Mouse (Mus musculus): Measurements from ENCODE around the gene Prdx5.

The Prdx5 gene

DNA sequence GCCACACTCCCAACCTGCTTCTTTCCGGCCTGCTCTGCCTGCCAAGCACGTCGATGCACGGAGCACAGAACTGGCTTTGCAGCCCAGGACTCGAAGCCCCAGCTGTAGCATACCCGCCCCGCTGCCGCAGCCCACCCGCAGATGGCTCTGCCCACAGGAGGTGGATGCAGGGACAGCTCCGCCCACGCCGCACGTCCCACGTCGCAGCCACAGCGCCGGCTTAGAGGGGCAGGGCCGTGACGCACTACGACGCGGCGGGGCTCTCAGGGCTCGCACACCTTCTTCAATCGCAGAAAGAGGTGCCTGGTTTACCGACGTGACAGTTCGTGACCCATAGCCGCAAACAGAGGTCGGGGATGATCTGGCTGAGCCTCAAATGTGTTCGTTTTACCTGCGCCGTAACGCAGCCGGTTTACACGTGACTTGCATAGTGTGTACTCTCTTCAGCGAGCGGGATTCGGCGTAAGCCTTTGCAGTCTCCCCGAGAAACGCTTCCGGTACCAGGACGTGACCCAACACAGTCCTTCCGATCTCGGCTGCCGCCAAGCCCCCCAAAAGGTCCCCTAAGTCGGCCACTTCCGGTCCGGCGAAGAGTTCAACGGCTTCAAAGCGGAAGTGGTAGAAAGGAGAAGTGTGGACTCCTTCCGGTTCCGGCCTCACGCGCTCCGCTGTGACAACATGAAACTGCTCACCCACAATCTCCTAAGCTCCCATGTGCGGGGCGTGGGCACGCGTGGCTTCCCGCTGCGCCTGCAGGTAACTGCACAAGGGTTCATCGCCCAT, at the start of gene Prdx5, which contains the start of gene Trmt112:
Prdx5 (minus strand) TSS at position 600 of the 783 bp plus-strand sequence.
Trmt112 (plus strand) TSS at position 192 of the 783 bp plus-strand sequence.
- DNase-seq (ENCODE audit: low read depth) = peak; percentile 81

DNA sequence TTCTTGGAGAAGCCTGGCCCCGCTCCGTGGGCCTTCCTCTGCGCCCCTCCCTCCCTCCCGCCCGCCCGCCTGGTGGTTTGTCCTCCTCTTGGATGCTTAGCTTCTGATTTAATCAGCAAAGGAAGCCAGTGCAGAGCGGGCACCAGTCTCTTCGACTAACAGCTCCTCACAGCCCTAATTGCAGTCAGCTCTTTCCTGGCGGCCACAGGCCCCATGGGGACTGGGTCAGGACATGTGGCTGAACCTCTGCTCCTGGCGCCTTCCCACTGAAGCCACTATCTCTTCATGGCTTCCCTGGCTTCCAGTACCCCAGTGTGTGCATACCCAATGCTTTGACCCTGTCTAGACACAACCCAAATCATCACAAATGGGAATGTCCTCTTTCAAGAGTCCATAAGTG, 46.6 kb upstream of the Prdx5 start:
- no peak for DNase-seq (ENCODE audit: low read depth)

DNA sequence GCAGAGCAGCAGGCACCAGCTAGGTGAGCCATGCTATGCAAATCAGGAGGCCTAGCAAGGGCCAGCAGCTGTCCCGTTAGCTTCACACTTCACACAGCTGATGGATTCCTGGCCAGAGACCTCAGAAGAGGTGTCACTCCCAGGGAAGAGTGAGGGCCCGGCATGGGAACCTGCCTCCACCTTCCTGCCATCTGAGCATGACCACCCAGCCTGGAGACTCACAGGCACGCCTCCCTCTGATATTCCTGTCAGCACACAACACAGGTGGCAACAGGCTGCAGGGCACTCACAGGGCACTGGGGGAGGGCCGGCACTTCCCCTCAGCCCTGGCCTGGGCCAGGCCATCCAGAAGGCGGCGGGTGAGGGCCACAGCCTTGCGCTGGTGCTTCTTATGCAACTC, 45.5 kb upstream of the Prdx5 start:
- no peak for DNase-seq (ENCODE audit: low read depth)

DNA sequence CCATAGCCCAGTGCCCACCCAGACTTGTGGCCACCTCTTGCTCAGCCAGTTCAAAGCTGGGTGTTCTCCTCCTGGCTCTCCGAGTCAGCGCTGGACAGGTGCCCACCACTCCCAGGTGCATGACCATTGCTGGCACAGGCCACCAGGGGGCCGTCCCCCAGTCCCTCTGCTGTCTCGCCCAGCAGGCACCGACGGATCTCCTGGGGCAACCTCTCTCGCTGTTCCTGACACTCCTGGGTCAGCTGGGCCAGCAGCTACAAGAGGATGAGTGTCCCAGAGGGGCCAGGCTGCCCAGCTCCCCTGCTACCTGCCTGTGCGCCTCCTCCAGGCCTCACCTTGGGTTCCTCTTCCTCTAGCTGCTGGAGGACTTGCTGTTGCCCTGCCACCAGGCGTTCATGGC, 44.1 kb upstream of the Prdx5 start:
- no peak for DNase-seq (ENCODE audit: low read depth)

DNA sequence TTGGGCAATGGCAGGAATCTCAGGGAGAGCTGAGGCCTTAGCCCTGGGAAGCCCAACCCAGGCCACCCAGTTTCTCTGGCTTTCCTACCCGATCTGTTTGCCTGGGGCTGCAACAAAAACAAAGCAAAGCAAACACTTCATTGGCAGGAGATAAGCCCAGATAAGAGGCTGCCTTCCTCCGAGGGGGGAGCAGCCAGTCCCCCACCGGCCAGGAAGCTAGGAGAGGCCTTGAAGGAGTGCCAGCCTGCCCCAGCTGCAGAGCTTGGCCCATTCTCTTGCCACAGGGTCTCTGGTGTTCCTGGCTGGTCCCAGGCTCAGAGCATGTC, 42.8 kb upstream of the Prdx5 start:
- DNase-seq (ENCODE audit: low read depth) = no peak

GRCm38 (mm10) chr19:6951994-6952711, 42.2 kb upstream of the Prdx5 start:
- DNase-seq (ENCODE audit: low read depth) = peak; percentile 78

DNA sequence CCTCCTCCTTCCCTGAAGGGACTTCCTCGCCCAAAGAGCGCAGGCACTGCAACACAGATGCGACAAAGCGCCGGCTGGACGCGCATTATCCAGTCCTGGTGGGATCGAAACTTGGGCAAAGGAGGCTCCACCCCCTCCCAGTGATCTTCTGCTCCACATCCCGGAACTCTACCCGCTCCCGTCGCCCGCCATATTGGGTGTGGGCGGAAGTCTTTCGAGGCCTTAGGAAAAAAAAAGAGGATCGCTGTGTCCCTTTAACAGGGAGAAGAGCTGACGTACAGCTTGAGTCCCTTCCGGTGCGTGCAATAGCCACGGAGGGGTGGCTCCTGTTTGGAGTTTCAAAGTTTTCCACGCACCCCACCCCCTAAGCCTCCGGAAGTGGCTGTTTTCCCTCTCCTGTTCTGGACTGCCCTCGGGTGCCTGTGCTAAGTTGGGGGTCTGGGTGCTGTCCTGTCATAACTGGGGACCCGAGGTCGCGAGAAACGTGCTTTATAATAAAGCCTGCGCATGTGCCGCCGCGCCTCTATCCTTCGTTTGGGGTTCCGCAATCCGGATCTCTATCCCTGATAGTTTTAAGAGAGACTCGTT, 41.6 kb upstream of the Prdx5 start:
- peak; percentile 83 for DNase-seq (ENCODE audit: low read depth)

DNA sequence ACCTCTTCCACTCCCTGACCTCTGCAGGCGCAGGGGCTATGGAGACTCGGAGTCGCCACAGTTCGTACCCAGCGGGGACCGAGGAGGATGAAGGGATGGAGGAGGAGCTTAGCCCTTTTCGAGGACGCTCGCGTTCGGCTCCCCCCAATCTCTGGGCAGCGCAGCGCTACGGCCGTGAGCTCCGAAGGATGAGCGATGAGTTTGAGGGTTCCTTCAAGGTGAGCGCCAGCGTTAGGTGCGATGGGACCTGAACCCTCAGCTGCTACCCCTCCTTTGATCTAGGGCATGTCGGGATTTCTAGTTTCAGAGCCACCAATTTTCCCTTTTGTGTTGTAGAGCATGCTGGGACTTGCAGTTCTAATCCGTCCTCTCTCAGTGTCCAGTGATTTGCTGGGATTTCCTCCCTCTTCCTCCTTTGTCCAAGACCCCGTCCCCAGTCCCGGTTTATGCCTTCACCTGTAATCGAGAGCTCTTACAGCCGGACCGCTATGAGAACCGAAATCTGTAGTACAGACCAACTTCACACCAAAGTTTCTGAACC, 40.8 kb upstream of the Prdx5 start:
- no peak for DNase-seq (ENCODE audit: low read depth)

DNA sequence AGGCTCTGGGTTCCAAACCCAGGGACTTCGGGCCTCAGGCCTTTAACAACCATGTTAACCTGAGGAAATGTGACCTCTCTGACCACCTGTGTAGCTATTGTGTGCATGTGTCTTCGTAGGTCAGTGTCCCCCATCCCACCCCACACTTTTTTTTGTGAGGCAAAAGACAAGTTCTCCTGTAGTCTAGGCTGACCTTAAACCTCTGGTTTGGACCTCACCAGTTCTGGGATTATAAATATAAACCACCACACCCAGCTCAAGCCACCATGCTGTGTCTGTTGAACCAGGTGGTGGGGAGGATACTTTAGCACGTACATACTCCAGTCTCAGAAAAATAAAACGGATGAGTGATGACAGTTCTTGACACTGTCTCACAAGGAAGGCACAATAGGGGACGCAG, 40.0 kb upstream of the Prdx5 start:
- no peak for DNase-seq (ENCODE audit: low read depth)

DNA sequence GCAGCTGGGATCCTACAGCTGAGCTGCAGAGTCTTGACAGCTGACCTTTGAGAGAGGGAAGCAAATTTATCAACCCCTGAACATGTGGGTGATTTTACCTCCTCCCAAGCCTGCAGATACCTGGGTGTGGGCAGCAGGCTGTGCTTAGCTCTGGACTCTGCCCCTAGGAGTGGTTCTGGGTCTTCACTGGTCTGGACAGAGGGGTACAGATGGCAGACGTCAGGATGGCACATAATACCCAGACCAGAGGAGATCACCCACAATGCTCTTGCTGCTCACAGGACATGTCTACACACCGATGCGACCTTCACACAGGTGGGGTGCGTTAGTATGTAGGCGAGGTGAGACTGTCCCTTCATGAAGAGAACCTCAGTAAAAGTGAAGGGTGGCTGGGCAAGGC, 39.6 kb upstream of the Prdx5 start:
- no peak for DNase-seq (ENCODE audit: low read depth)

GRCm38 (mm10) chr19:6948186-6948585, 38.3 kb upstream of the Prdx5 start:
- no peak for DNase-seq (ENCODE audit: low read depth)

- no peak for DNase-seq (ENCODE audit: low read depth)
These were observed 37.8 kb upstream of the Prdx5 start for GRCm38 (mm10) chr19:6947742-6948141.

- DNase-seq (ENCODE audit: low read depth) = no peak
These were observed 33.8 kb upstream of the Prdx5 start for GRCm38 (mm10) chr19:6943709-6944108.

GRCm38 (mm10) chr19:6942764-6943163, 32.9 kb upstream of the Prdx5 start:
- no peak for DNase-seq (ENCODE audit: low read depth)

- DNase-seq (ENCODE audit: low read depth) = peak; percentile 82
These were observed 32.4 kb upstream of the Prdx5 start, which contains the start of gene Gpr137 for GRCm38 (mm10) chr19:6942249-6942691. Gene Gpr137, minus strand, starts transcription at chr19:6942480.

DNA sequence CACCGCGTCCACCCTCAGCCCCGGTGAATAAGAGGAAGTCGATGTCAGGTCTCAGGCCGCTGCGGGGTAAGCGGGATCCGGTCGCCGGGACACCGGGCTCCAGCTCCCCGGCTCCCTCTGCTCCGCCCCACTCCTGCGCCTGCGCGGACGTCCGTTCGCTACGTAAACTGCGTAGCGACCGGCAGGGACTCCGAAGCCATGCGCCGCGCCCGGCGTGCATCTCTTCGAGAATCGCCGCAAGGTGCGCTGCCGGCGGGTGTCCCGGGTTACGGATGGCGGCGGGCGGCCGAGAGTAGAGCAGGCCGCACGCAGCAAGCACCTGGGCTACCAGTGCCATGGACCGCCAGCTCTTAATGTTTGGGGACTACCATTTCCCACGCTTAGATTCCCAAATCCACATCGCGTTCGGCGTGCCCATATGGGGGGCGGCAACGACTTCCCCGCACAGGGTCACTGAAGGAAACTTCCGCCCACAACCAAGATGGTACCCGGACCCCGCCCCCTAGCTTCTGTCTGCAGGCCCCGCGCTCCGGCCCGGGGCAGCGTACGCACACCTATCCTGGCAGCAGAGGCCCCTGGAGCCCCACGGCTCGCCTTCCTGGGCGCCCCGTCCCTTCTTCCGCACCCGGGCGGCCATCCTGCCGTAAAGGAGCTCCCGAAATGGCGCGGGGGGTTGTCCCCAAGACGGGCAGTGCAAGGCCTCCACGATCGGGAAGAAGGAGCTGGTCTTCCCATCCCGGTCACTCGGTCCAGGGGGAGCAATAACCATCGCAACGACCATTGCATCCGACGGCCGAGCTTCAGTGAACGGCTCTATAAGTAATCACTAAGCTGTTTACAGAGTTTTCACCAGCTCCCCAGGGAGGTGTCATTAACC, 31.7 kb upstream of the Prdx5 start, which contains the start of gene Bad:
Bad (plus strand) TSS at position 490 of the 877 bp plus-strand sequence.
- DNase-seq (ENCODE audit: low read depth) = peak; percentile 71

DNA sequence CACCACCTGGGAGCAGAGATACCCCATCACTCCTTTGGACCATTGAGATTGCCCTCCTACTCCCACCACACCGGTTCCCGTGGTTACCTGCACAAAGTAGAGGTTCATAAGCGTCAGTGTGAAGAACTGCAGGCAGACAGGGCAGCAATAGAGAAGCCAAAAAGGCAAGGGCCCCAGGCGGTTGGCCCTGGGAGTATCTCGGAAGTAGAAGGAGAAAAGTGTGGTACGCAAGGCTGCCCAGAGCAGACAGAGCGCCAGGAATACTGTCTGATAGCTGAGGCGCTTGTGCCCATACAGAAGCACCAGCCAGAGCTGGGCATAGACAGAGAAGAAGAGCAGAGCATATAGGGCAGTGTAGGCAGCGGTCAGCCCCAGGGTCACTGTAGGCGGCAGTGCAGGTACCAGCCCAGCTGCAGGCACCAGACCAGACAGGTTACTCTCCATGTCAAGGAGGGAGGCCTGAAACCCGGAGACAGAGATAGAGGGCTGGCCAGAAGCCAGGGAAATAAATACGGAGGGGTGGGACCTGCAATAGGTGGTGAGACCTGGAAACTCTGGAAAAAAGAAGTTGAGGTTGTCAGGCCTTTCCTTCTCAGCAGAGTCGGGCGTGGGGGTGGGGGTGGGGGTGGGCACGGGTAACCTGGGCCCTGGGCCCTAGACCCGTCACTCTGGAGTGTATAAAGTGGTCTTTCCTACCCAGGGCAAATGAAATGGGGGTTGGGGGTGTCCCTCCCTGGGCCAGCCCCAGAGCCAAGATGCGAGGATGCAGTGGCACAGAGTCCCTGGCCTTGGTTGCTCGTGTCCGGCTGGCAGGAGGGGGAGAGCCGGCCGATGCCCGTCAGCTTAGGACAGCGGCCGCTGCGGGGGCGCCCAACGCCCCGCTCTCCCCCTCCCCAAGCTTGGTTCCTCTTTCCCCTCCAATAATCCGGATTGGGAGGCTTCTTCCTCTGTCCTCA, 30.8 kb upstream of the Prdx5 start:
- DNase-seq (ENCODE audit: low read depth) = no peak

DNA sequence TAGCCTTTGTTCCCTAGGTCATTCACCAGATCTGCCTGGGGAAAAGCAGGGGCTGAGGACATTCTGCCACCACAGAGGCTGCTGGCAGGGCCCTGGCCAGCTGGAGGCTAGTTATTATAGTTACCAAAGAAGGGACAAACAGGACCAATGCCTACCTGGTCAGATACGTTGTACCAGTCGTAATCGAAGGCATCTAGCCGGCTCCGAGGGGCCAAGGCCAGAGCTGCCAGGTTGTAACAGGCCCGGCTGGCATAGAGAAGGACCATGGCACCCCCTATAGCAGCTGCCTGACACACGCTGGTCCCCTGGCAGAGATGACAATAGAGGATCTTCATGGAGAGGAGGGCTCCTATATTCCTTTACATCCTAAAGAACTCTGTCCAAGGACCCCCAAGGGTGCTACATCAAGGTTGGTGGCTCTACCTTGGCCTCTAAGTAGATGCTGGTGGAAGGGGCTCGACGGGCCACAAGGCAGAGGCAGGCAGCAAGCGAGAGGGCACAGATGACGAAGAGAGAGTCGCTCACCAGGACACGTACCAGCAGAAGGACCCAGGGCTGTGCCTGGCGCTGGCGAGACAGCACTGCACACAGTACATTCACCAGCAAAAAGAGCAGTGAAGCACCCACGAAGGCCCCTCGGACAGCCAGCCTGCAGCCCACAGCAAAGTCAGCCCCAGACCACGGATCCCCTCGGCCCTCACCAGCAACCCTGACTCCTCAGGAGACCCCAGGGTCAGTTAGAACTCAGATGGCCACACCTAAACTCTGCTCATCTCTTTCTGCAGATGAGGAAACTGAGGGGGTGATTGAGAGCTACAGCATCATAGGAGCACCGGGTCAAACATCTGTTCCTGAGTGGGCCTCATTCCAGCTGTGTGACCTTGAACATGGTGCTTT, 29.4 kb upstream of the Prdx5 start:
- no peak for DNase-seq (ENCODE audit: low read depth)

Data from fibroblast of lung, adult 2 months (primary cell).